Mouse (Mus musculus): ENCODE measurements at regions not wholly inside any gene's neighbourhood (a gene's known extent, or its start where the extent isn't known, plus 50 kb on each side); places are given as distances from the start of the nearest gene placed in this dataset.
"Not testable (repeated sequence)": the region's sequence is repeated elsewhere in the genome, so short reads cannot be mapped to it uniquely, and the experiment has no call there.

GRCm38 (mm10) chr14:47959366-47960280 is 161.0 kb upstream of the Peli2 start:
- Histone ChIP-seq H3K4me1 (ENCODE audit: control insufficient read depth, insufficient read depth, low read length) (0 out of 2 replicates have a peak, but pooled peaks cover 3% of the 10 kb centered on the region), H3K27ac (ENCODE audit: control insufficient read depth, insufficient read depth, low read depth, low read length) (peak overlapping the region; percentile 88), H3K4me3 (ENCODE audit: control insufficient read depth, low read depth, low read length) (no peak overlapping the region), H3K36me3 (ENCODE audit: control insufficient read depth, insufficient read depth, low read length) (no peaks in the 10 kb centered on the region), H3K27me3 (ENCODE audit: control insufficient read depth, insufficient read depth, low read length) (no peaks in the 10 kb centered on the region)
- no peak for TF ChIP-seq CTCF (IDR thresholded peaks at IDR 0.05; ENCODE audit: control insufficient read depth, insufficient read depth, insufficient replicate concordance, low read depth, low read length)
- TF ChIP-seq POLR2A (IDR thresholded peaks at IDR 0.05; ENCODE audit: control insufficient read depth, low read depth, low read length) = no peak

- H3K36me3 ChIP-seq (ENCODE audit: control insufficient read depth, insufficient read depth, low read length); H3K4me3 ChIP-seq (ENCODE audit: control insufficient read depth, low read depth, low read length); H3K27ac ChIP-seq (ENCODE audit: control insufficient read depth, insufficient read depth, low read depth, low read length); H3K4me1 ChIP-seq (ENCODE audit: control insufficient read depth, insufficient read depth, low read length); H3K27me3 ChIP-seq (ENCODE audit: control insufficient read depth, insufficient read depth, low read length): not testable (repeated sequence)
Measured at GRCm38 (mm10) chr14:47964806-47965205, 155.8 kb upstream of the Peli2 start.

- H3K36me3 ChIP-seq (ENCODE audit: control insufficient read depth, insufficient read depth, low read length) = no peaks in the 10 kb centered on the region
- no peaks in the 10 kb centered on the region for H3K27me3 ChIP-seq (ENCODE audit: control insufficient read depth, insufficient read depth, low read length)
- H3K27ac ChIP-seq (ENCODE audit: control insufficient read depth, insufficient read depth, low read depth, low read length) = no peak overlapping the region
- no peaks in the 10 kb centered on the region for H3K4me1 ChIP-seq (ENCODE audit: control insufficient read depth, insufficient read depth, low read length)
- H3K4me3 ChIP-seq (ENCODE audit: control insufficient read depth, low read depth, low read length) = no peak overlapping the region
- TF ChIP-seq CTCF (IDR thresholded peaks at IDR 0.05; ENCODE audit: control insufficient read depth, insufficient read depth, insufficient replicate concordance, low read depth, low read length) (no peak), POLR2A (IDR thresholded peaks at IDR 0.05; ENCODE audit: control insufficient read depth, low read depth, low read length) (no peak)
Measured at GRCm38 (mm10) chr14:47969871-47970270, 150.8 kb upstream of the Peli2 start.

- H3K4me1 ChIP-seq (ENCODE audit: control insufficient read depth, insufficient read depth, low read length); H3K4me3 ChIP-seq (ENCODE audit: control insufficient read depth, low read depth, low read length); H3K27ac ChIP-seq (ENCODE audit: control insufficient read depth, insufficient read depth, low read depth, low read length): not testable (repeated sequence)
Measured at GRCm38 (mm10) chr14:47973161-47973560, 147.5 kb upstream of the Peli2 start.

GRCm38 (mm10) chr14:47982993-47983740 is 137.5 kb upstream of the Peli2 start:
- H3K36me3 ChIP-seq (ENCODE audit: control insufficient read depth, insufficient read depth, low read length) = no peaks in the 10 kb centered on the region
- H3K27me3 ChIP-seq (ENCODE audit: control insufficient read depth, insufficient read depth, low read length) = no peaks in the 10 kb centered on the region
- no peak overlapping the region for H3K4me3 ChIP-seq (ENCODE audit: control insufficient read depth, low read depth, low read length)
- peaks cover 2% of the 10 kb centered on the region; the same call in 1 of the 2 replicates for H3K4me1 ChIP-seq (ENCODE audit: control insufficient read depth, insufficient read depth, low read length)
- no peak overlapping the region for H3K27ac ChIP-seq (ENCODE audit: control insufficient read depth, insufficient read depth, low read depth, low read length)
- TF ChIP-seq POLR2A (IDR thresholded peaks at IDR 0.05; ENCODE audit: control insufficient read depth, low read depth, low read length) = no peak

More at GRCm38 (mm10) chr14:47973161-47973560, 147.5 kb upstream of the Peli2 start:
- not testable (repeated sequence) for H3K36me3 ChIP-seq (ENCODE audit: control insufficient read depth, insufficient read depth, low read length); H3K27me3 ChIP-seq (ENCODE audit: control insufficient read depth, insufficient read depth, low read length)

GRCm38 (mm10) chr14:47986483-47986882 is 134.1 kb upstream of the Peli2 start:
- Histone ChIP-seq H3K4me3 (ENCODE audit: control insufficient read depth, low read depth, low read length) (no peak overlapping the region), H3K4me1 (ENCODE audit: control insufficient read depth, insufficient read depth, low read length) (peaks cover 2% of the 10 kb centered on the region; the same call in 1 of the 2 replicates), H3K27me3 (ENCODE audit: control insufficient read depth, insufficient read depth, low read length) (no peaks in the 10 kb centered on the region), H3K36me3 (ENCODE audit: control insufficient read depth, insufficient read depth, low read length) (no peaks in the 10 kb centered on the region), H3K27ac (ENCODE audit: control insufficient read depth, insufficient read depth, low read depth, low read length) (no peak overlapping the region)
- no peak for TF ChIP-seq POLR2A (IDR thresholded peaks at IDR 0.05; ENCODE audit: control insufficient read depth, low read depth, low read length)
- no peak for TF ChIP-seq CTCF (IDR thresholded peaks at IDR 0.05; ENCODE audit: control insufficient read depth, insufficient read depth, insufficient replicate concordance, low read depth, low read length)

GRCm38 (mm10) chr14:47986941-47987340 is 133.7 kb upstream of the Peli2 start:
- Histone ChIP-seq H3K36me3 (ENCODE audit: control insufficient read depth, insufficient read depth, low read length) (no peaks in the 10 kb centered on the region), H3K4me3 (ENCODE audit: control insufficient read depth, low read depth, low read length) (no peak overlapping the region), H3K27me3 (ENCODE audit: control insufficient read depth, insufficient read depth, low read length) (no peaks in the 10 kb centered on the region), H3K4me1 (ENCODE audit: control insufficient read depth, insufficient read depth, low read length) (peaks cover under 1% of the 10 kb centered on the region; the same call in 1 of the 2 replicates), H3K27ac (ENCODE audit: control insufficient read depth, insufficient read depth, low read depth, low read length) (no peak overlapping the region)
- TF ChIP-seq POLR2A (IDR thresholded peaks at IDR 0.05; ENCODE audit: control insufficient read depth, low read depth, low read length) = no peak
- TF ChIP-seq CTCF (IDR thresholded peaks at IDR 0.05; ENCODE audit: control insufficient read depth, insufficient read depth, insufficient replicate concordance, low read depth, low read length) = no peak
